Mouse (Mus musculus) kidney, postnatal 36 days (tissue): Measurements from ENCODE around the gene Gm20388.
"Not testable (repeated sequence)": the region's sequence is repeated elsewhere in the genome, so short reads cannot be mapped to it uniquely, and the experiment has no call there.

Source experiments
- DNase-seq, 2 experiments: peaks; one replicate each; pipeline ENCODE4 v3.0.0; 2021 to 2022; ENCODE audit warnings: mixed read lengths in 2 of 2

Gene Gm20388

DNA sequence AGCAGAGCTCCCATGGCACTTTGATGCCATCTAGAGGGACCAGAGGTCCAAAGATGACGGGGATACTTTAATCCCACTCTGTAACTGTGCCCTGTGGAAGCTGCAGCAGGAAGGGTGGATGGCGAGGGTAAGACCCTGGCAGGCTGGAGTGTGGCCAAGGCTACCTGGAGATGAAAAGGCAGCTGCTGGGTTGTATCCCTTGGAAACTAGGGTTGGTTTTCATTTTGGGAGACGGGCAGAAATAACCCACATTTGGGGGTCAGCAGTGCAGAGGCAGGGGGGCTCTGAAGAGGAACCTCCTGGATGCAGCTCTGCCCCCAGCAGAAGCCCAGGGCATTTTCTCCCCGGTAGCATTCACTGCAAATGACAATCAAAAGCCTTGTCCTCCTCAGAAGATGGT lies 3594.6 kb downstream of the Gm20388 start:
- DNase-seq, result no peak

DNA sequence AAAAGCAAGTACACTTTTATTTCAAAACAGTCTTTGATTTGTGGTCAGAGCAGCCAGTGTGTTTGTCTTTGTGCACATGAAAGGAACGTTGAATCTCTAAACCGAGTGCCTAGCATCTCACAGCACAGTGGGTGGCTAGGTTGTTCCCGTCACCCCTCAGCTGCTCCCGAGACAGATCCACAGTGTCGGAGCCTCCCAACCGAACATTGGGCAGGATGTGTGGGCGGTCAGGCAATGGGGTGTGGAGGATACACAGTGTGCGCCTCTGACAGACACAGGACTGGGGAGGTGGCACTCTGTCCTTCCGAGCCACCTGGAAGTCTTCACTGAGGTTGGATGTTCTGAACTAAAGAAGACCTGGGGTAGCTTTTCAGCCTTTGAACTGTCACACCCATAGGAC lies 3595.1 kb downstream of the Gm20388 start:
- no peak for DNase-seq

DNA sequence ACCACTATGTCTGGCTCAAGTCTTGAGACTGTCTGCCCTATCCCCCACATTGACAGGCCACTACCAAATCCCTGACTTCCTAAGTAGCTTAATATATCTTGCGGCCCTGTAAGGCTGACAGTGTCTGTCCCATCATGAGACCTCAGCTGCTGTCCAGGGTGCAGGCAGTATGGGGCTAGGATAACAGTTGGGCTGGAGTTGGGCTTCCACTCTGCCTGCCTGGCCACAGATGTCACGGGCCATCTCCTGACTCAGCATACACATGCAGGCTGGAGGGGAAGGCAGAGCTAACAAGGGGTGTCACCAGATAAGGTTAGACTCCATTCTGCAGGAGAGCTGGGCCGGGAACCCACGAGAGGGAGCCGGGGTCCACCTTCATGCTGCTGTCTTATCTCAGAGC lies 3596.5 kb downstream of the Gm20388 start:
- no peak for DNase-seq

- no peak for DNase-seq
Measured at GRCm38 (mm10) chr8:123510819-123511218, 3600.2 kb downstream of the Gm20388 start.

- DNase-seq, result peak in 1 of 2 experiments; percentile 9
Measured at GRCm38 (mm10) chr8:123514136-123514535, 3603.5 kb downstream of the Gm20388 start.

- DNase-seq, result peak; percentile 19 to 61
Measured at GRCm38 (mm10) chr8:123514781-123515539, 3604.3 kb downstream of the Gm20388 start, which contains the start of gene Dbndd1. TSS of gene Dbndd1 (minus strand) at chr8:123515463.

DNA sequence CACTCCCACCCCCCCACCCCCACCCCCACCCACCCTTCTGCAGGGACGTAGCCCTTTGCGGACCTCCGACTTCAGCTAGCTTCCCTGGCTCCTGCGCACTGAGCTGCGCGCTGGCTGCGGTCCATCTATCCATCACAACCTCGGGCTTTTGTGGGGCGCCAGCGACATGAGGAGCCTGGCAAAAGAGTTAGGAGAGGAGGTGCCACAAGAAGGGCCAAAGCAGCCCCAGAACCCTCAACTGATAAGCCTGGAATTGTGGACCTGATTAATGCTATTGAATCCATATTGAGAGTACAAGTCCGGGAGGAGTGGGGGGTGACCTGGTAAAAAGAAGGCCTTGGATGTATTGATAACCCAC lies 3604.9 kb downstream of the Gm20388 start:
- no peak for DNase-seq

DNA sequence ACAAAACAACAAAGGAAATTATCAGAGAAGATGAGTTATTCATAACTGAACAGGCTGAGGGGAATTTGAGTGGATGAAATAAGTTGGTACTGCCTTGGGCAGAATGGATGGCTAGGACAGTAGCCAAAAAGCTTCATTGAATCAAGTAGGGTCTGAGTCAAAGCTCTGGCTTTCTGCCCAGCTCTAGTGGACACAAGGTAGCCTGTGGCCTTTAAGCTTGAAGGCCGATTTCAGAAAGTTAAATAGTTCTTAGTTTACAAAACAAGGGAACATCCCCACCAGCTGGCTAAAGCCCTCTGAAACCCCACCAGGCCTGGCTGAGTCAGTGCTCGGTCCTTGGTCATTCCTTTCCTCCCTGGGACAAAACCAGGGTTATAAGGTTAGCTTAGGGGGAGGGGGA lies 3606.0 kb downstream of the Gm20388 start:
- DNase-seq, result no peak

GRCm38 (mm10) chr8:123518172-123518571 lies 3607.5 kb downstream of the Gm20388 start:
- no peak for DNase-seq

DNA sequence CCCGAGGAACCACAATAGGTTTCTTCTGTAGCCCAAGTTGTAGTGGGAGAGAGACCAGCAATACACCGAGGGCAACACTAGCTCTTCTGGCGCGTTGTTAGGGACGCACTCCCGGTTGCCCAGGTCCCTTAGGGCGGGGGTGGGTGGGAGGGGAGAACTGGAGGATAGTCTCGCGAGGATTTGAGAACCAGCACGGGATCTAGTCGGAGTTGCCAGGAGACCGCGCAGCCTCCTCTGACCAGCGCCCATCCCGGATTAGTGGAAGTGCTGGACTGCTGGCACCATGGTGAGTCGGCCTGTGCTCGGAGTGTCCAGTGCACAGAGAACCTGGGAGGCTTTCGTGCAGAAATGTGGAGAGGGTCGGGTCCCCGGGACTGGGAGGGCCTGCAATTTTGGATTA lies 3608.0 kb downstream of the Gm20388 start, which contains the start of gene Gas8:
Gene Gas8, plus strand, starts transcription at position 168 of the 400 bp plus-strand sequence.
- DNase-seq, result peak; percentile 95 to 96

GRCm38 (mm10) chr8:123520048-123520447 lies 3609.4 kb downstream of the Gm20388 start:
- not testable (repeated sequence) for DNase-seq

DNA sequence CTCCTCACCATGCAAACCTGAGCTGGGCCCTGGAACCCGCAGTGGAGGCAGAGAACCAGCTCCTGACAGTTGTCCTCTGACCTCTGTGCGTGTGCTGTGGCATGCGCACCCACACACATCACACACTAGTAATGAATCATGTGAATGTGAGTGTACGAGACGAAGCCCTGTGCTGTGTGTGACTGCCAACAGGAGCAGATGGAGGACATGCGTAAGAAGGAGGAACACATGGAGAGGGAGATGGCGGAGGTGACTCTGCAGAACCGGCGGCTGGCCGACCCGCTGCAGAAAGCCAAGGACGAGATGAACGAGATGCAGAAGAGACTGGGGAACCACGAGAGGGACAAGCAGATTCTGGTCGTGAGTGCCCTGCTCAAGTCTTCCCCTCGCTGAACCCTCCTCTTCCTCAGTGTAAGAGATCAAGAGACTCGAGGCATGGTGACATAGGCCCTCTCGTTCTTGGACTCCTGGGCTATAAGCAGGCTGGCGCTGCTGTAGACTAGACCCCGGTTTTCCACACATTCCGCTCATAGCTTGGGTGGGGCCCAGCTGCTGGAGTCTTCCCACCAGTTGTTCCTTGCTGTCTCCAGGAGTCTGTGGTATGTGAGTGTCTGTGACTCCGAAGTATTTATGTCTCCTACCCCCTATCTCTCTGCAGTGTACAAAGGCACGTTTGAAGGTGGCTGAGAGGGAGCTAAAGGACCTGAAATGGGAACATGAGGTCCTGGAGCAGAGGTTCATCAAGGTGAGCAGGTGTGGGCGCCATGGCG lies 3617.3 kb downstream of the Gm20388 start:
- DNase-seq, result no peak

GRCm38 (mm10) chr8:123536242-123536989 lies 3625.8 kb downstream of the Gm20388 start:
- no peak for DNase-seq

GRCm38 (mm10) chr8:123536990-123537380 lies 3626.3 kb downstream of the Gm20388 start:
- DNase-seq, result no peak

DNA sequence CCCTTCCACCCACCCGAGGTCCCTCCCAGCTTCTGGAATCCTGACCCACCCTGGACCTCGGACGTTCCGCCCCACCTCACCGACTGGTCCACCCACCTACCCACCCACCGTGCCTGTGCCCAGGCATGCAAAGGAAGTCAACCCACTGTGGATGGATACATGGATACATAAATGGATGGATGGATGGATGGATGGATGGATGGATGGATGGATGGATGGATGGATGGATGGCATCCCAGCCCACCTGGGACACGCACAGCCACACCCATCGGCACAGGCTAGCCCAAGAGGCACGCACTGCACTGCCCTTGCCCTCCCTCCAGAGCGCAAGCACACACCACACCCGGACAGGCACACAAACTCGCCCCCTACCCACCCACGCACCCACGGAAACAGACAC lies 3627.0 kb downstream of the Gm20388 start:
- not testable (repeated sequence) for DNase-seq

DNA sequence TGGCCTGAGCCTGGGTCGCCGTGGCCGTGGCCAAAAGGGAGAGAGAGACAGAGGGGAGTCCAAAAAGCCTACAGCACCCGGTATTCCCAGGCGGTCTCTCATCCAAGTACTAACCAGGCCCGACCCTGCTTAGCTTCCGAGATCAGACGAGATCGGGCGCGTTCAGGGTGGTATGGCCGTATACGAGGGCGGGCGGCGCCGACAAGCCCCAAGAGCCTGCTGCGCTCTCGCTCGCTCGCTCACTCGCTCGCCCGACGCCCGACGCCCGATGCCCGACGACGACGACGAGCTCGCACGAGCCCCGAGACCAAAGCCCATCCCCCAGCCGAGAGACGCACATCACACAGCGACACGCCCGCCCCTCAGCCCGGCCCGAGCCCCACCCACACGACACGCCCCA lies 3653.6 kb downstream of the Gm20388 start:
- DNase-seq, result not testable (repeated sequence)

- DNase-seq, result peak in 1 of 2 experiments; percentile 9
Measured at GRCm38 (mm10) chr8:123575386-123575785, 3664.7 kb downstream of the Gm20388 start.

DNA sequence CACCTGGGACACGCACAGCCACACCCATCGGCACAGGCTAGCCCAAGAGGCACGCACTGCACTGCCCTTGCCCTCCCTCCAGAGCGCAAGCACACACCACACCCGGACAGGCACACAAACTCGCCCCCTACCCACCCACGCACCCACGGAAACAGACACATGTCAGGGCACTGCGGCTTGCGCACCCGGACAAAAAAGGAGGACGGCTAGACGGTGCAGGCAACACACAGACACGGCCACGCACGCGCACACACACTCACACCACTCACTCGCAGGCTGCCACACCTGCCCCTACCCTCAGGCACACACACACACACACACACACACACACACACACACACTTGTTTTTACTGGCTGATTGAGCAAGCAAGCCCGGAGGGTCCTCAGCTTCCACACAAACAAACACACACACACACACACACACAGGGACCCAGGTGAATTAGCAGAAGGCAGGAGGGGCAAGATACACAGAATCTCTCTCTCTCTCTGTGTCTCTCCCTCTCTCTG lies 3690.1 kb downstream of the Gm20388 start:
- DNase-seq, result not testable (repeated sequence)

- DNase-seq, result not testable (repeated sequence)
Measured at GRCm38 (mm10) chr8:123601457-123601856, 3690.8 kb downstream of the Gm20388 start.

DNA sequence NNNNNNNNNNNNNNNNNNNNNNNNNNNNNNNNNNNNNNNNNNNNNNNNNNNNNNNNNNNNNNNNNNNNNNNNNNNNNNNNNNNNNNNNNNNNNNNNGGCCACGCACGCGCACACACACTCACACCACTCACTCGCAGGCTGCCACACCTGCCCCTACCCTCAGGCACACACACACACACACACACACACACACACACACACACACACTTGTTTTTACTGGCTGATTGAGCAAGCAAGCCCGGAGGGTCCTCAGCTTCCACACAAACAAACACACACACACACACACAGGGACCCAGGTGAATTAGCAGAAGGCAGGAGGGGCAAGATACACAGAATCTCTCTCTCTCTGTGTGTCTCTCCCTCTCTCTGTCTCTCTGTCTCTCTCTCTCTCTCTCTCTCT lies 3702.0 kb downstream of the Gm20388 start:
- not testable (repeated sequence) for DNase-seq

DNA sequence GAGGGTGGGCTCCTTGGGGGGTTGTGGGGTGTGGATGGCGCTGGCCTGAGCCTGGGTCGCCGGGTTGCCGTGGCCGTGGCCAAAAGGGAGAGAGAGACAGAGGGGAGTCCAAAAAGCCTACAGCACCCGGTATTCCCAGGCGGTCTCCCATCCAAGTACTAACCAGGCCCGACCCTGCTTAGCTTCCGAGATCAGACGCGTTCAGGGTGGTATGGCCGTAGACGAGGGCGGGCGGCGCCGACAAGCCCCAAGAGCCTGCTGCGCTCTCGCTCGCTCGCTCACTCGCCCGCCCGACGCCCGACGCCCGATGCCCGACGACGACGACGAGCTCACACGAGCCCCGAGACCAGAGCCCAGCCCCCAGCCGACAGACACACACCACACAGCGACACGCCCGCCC lies 3712.9 kb downstream of the Gm20388 start:
- not testable (repeated sequence) for DNase-seq

GRCm38 (mm10) chr8:123624274-123624673 lies 3713.6 kb downstream of the Gm20388 start:
- DNase-seq, result no peak

DNA sequence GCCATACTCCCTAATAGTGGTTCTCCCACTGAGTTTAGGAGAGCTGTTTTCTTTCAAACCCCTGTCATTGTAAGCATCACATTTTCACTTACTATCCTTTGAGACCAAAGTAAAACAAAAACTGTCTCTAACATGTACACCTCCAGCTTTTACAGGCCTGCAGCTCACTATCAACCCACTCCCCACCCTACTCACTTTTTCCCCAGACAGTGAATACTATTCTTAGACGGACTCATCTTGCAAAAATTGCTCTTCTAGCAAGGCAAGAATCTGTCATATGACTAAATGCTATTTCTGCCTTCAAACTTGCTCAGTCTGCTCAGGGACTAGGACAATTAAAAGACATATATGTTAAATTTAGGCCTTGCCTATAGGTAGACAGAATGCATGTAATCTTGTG lies 3714.1 kb downstream of the Gm20388 start:
- no peak for DNase-seq
